Mouse (Mus musculus) hindbrain, embryonic 13.5 days (tissue): ENCODE results near the gene Inpp5d. TPM values are rescaled to one million over a fixed set of nuclear protein-coding genes. Genes with fewer than 3 reads are reported as not detected.
"Not testable (repeated sequence)": the region's sequence is repeated elsewhere in the genome, so short reads cannot be mapped to it uniquely, and the experiment has no call there.

ENCODE experiments used
- ATAC-seq: fragments of 200-750 bp; cut with Nextera tagmentation; 2 replicates; pipeline ENCODE4 v1.8.0; 2017; ENCODE audit warnings: moderate TSS enrichment; ENCODE audit not compliant: low FRiP score
- H3K27ac ChIP-seq: fragments of 300-500 bp; sonication (generic); 2 replicates; pipeline ENCODE4 v1.5.1; 2015; ENCODE audit warnings: inconsistent platforms, mild to moderate bottlenecking, moderate library complexity
- H3K27me3 ChIP-seq: fragments of 300-500 bp; sonication (generic); 2 replicates; pipeline ENCODE4 v1.6.1; 2015; ENCODE audit warnings: mild to moderate bottlenecking, inconsistent platforms
- H3K36me3 ChIP-seq: fragments of 300-500 bp; sonication (generic); 2 replicates; pipeline ENCODE4 v1.6.1; 2015; ENCODE audit warnings: mild to moderate bottlenecking, inconsistent platforms
- H3K4me1 ChIP-seq: fragments of 300-500 bp; sonication (generic); replicated peaks from 2 replicates; pipeline ENCODE4 v1.6.1; 2015; ENCODE audit warnings: inconsistent platforms
- H3K4me2 ChIP-seq: fragments of 300-500 bp; sonication (generic); 2 replicates; pipeline ENCODE4 v1.6.1; 2015; ENCODE audit warnings: inconsistent platforms, mild to moderate bottlenecking, moderate library complexity
- H3K4me3 ChIP-seq: fragments of 300-500 bp; sonication (generic); 2 replicates; pipeline ENCODE4 v1.5.1; 2015; ENCODE audit warnings: mild to moderate bottlenecking, inconsistent platforms
- H3K9ac ChIP-seq: fragments of 300-500 bp; sonication (generic); 2 replicates; pipeline ENCODE4 v1.6.1; 2015; ENCODE audit warnings: mild to moderate bottlenecking, inconsistent platforms
- H3K9me3 ChIP-seq: fragments of 300-500 bp; sonication (generic); 2 replicates; pipeline ENCODE4 v1.6.1; 2016; ENCODE audit warnings: inconsistent platforms
- whole genome bisulfite sequencing: fragments of 180-500 bp; shearing (Covaris S2); methylation state at CpG from one replicate; pipeline ENCODE4 v1.1.7; 2015; 5-methylcytosine and 5-hydroxymethylcytosine counted together
- polyA plus RNA-seq: library from polyadenylated mRNA; unstranded; fragments of >200 nt; fragmentation: Nextera tagmentation; extraction: Ambion mirVana; gene quantifications from 2 replicates; pipeline ENCODE4 v1.2.1, GENCODE M21; 2015

The Inpp5d gene
- polyA plus RNA-seq, 1 experiment from 2014 or later = 4.1 TPM

GRCm38 (mm10) chr1:87667006-87667405 lies 46.9 kb downstream of the Inpp5d start:
- no peak overlapping the region for H3K4me2 ChIP-seq

GRCm38 (mm10) chr1:87668300-87668699 lies 48.2 kb downstream of the Inpp5d start:
- no peak for ATAC-seq
- Histone ChIP-seq H3K9me3 (no peaks in the 10 kb centered on the region), H3K9ac (no peak overlapping the region), H3K4me2 (no peak overlapping the region), H3K4me1 (peaks cover 8% of the 10 kb centered on the region; the same call in 1 of the 2 replicates), H3K36me3 (no peaks in the 10 kb centered on the region), H3K4me3 (no peak overlapping the region), H3K27me3 (no peaks in the 10 kb centered on the region), H3K27ac (no peak overlapping the region)
- WGBS = 90% methylated on average over 7 of the region's 7 CpGs

More at GRCm38 (mm10) chr1:87667006-87667405, 46.9 kb downstream of the Inpp5d start:
- Histone ChIP-seq H3K4me3 (no peak overlapping the region), H3K36me3 (no peaks in the 10 kb centered on the region), H3K9ac (no peak overlapping the region), H3K4me1 (peaks cover 8% of the 10 kb centered on the region; the same call in 1 of the 2 replicates), H3K27me3 (no peaks in the 10 kb centered on the region), H3K27ac (no peak overlapping the region), H3K9me3 (no peaks in the 10 kb centered on the region)
- ATAC-seq = no peak
- WGBS = 71% methylated on average over 1 of the region's 1 CpGs

- Histone ChIP-seq H3K4me2 (no peak overlapping the region), H3K9me3 (no peaks in the 10 kb centered on the region), H3K9ac (no peak overlapping the region), H3K36me3 (no peaks in the 10 kb centered on the region), H3K4me3 (no peak overlapping the region), H3K27ac (peak overlapping the region; percentile 42; the same call in 1 of the 2 replicates), H3K27me3 (no peaks in the 10 kb centered on the region), H3K4me1 (peaks cover 8% of the 10 kb centered on the region; the same call in 1 of the 2 replicates)
- 61% methylated on average over 4 of the region's 4 CpGs for WGBS
- ATAC-seq = peak; percentile 21; the same call in 1 of the 2 replicates
Observed at GRCm38 (mm10) chr1:87671483-87671882, 51.4 kb downstream of the Inpp5d start.

GRCm38 (mm10) chr1:87673822-87674604 lies 53.9 kb downstream of the Inpp5d start:
- Histone ChIP-seq H3K27me3 (no peaks in the 10 kb centered on the region), H3K9ac (no peak overlapping the region), H3K4me1 (peaks cover 8% of the 10 kb centered on the region; the same call in 1 of the 2 replicates), H3K27ac (no peak overlapping the region), H3K36me3 (no peaks in the 10 kb centered on the region), H3K4me3 (no peak overlapping the region), H3K4me2 (no peak overlapping the region), H3K9me3 (no peaks in the 10 kb centered on the region)
- 78% methylated on average over 9 of the region's 9 CpGs for WGBS
- no peak for ATAC-seq

GRCm38 (mm10) chr1:87676006-87676405 lies 55.9 kb downstream of the Inpp5d start:
- H3K27ac ChIP-seq = no peak overlapping the region
- H3K9me3 ChIP-seq = no peaks in the 10 kb centered on the region
- no peak overlapping the region for H3K9ac ChIP-seq
- 90% methylated on average over 6 of the region's 6 CpGs for WGBS
- peaks cover 6% of the 10 kb centered on the region; the same call in 1 of the 2 replicates for H3K4me1 ChIP-seq
- no peak overlapping the region for H3K4me3 ChIP-seq
- H3K36me3 ChIP-seq = no peaks in the 10 kb centered on the region
- ATAC-seq = no peak
- no peaks in the 10 kb centered on the region for H3K27me3 ChIP-seq
- H3K4me2 ChIP-seq = no peak overlapping the region

GRCm38 (mm10) chr1:87679089-87679488 lies 59.0 kb downstream of the Inpp5d start:
- Histone ChIP-seq H3K36me3 (no peaks in the 10 kb centered on the region), H3K27ac (no peak overlapping the region), H3K9me3 (no peaks in the 10 kb centered on the region), H3K9ac (no peak overlapping the region), H3K4me1 (no peaks in the 10 kb centered on the region), H3K4me2 (no peak overlapping the region), H3K4me3 (no peak overlapping the region), H3K27me3 (no peaks in the 10 kb centered on the region)
- 88% methylated on average over 5 of the region's 5 CpGs for WGBS
- no peak for ATAC-seq

- Histone ChIP-seq H3K9me3 (no peaks in the 10 kb centered on the region), H3K9ac (no peak overlapping the region), H3K27me3 (no peaks in the 10 kb centered on the region), H3K4me1 (no peaks in the 10 kb centered on the region), H3K4me3 (no peak overlapping the region), H3K27ac (no peak overlapping the region), H3K36me3 (no peaks in the 10 kb centered on the region), H3K4me2 (no peak overlapping the region)
- ATAC-seq = no peak
- WGBS = 92% methylated on average over 4 of the region's 4 CpGs
Observed at GRCm38 (mm10) chr1:87680950-87681349, 60.8 kb downstream of the Inpp5d start.

- not testable (repeated sequence) for H3K4me1 ChIP-seq, H3K4me2 ChIP-seq, H3K27ac ChIP-seq, ATAC-seq, H3K4me3 ChIP-seq, H3K9ac ChIP-seq, H3K36me3 ChIP-seq, H3K9me3 ChIP-seq, H3K27me3 ChIP-seq
- whole genome bisulfite sequencing = 80% methylated on average over 7 of the region's 7 CpGs
Observed at GRCm38 (mm10) chr1:87682473-87682872, 62.4 kb downstream of the Inpp5d start.

- ATAC-seq = no peak
- H3K27me3 ChIP-seq = no peaks in the 10 kb centered on the region
Observed at GRCm38 (mm10) chr1:87684071-87684470, 64.0 kb downstream of the Inpp5d start.

GRCm38 (mm10) chr1:87684791-87685190 lies 64.7 kb downstream of the Inpp5d start:
- Histone ChIP-seq H3K9ac (no peak overlapping the region), H3K9me3 (no peaks in the 10 kb centered on the region), H3K4me2 (no peak overlapping the region), H3K27me3 (no peaks in the 10 kb centered on the region), H3K36me3 (no peaks in the 10 kb centered on the region), H3K27ac (no peak overlapping the region), H3K4me3 (no peak overlapping the region), H3K4me1 (no peaks in the 10 kb centered on the region)
- 87% methylated on average over 3 of the region's 3 CpGs for WGBS
- no peak for ATAC-seq

More at GRCm38 (mm10) chr1:87684071-87684470, 64.0 kb downstream of the Inpp5d start:
- no peaks in the 10 kb centered on the region for H3K36me3 ChIP-seq
- no peak overlapping the region for H3K27ac ChIP-seq
- no peak overlapping the region for H3K9ac ChIP-seq
- H3K4me3 ChIP-seq = no peak overlapping the region
- H3K9me3 ChIP-seq = no peaks in the 10 kb centered on the region
- H3K4me1 ChIP-seq = no peaks in the 10 kb centered on the region
- WGBS = 94% methylated on average over 5 of the region's 5 CpGs
- H3K4me2 ChIP-seq = no peak overlapping the region

- H3K27ac ChIP-seq = no peak overlapping the region
- 62% methylated on average over 4 of the region's 4 CpGs for WGBS
- no peaks in the 10 kb centered on the region for H3K4me1 ChIP-seq
- ATAC-seq = no peak
- H3K36me3 ChIP-seq = no peaks in the 10 kb centered on the region
- no peak overlapping the region for H3K4me2 ChIP-seq
- no peaks in the 10 kb centered on the region for H3K9me3 ChIP-seq
- H3K4me3 ChIP-seq = no peak overlapping the region
- no peak overlapping the region for H3K9ac ChIP-seq
- H3K27me3 ChIP-seq = no peaks in the 10 kb centered on the region
Observed at GRCm38 (mm10) chr1:87686351-87686750, 66.2 kb downstream of the Inpp5d start.

- H3K36me3 ChIP-seq = no peaks in the 10 kb centered on the region
- no peak overlapping the region for H3K27ac ChIP-seq
- no peaks in the 10 kb centered on the region for H3K27me3 ChIP-seq
- ATAC-seq = no peak
- no peak overlapping the region for H3K4me2 ChIP-seq
- H3K4me1 ChIP-seq = no peaks in the 10 kb centered on the region
- H3K9me3 ChIP-seq = no peaks in the 10 kb centered on the region
- H3K4me3 ChIP-seq = no peak overlapping the region
- WGBS = 21% methylated on average over 1 of the region's 1 CpGs
- no peak overlapping the region for H3K9ac ChIP-seq
Observed at GRCm38 (mm10) chr1:87687009-87687408, 66.9 kb downstream of the Inpp5d start.
